Mouse (Mus musculus) layer of hippocampus, postnatal 25 days (tissue): ENCODE measurements around the gene Cyp3a16. TPM values are rescaled to one million over a fixed set of nuclear protein-coding genes. Genes with fewer than 3 reads are reported as not detected.
"Not testable (repeated sequence)": the region's sequence is repeated elsewhere in the genome, so short reads cannot be mapped to it uniquely, and the experiment has no call there.

ENCODE experiments used
- DNase-seq, 2 experiments: peaks; one replicate each; pipeline ENCODE4 v3.0.0; 2022; ENCODE audit warnings: mixed read lengths in 2 of 2, low spot score in 1 of 2; ENCODE audit errors: extremely low spot score in 1 of 2
- total RNA-seq, 2 experiments: library from RNA; stranded (reverse); gene quantifications; 2 replicates each; pipeline ENCODE4 v1.2.3; 2021

Gene Cyp3a16
- total RNA-seq, result not detected

GRCm38 (mm10) chr5:145469623-145470022, at the start of gene Cyp3a16:
Gene Cyp3a16 (minus strand): TSS chr5:145469723.
- not testable (repeated sequence) for DNase-seq

- DNase-seq, result no peak
These were observed 20.8 kb upstream of the Cyp3a16 start for GRCm38 (mm10) chr5:145490300-145490699.

- no peak for DNase-seq
These were observed 5.0 kb downstream of the Cyp3a16 start for GRCm38 (mm10) chr5:145464304-145465088.

GRCm38 (mm10) chr5:145462321-145462720, 7.2 kb downstream of the Cyp3a16 start:
- no peak for DNase-seq

GRCm38 (mm10) chr5:145454389-145454788, 15.1 kb downstream of the Cyp3a16 start:
- no peak for DNase-seq

GRCm38 (mm10) chr5:145433688-145434087, 35.8 kb downstream of the Cyp3a16 start:
- DNase-seq, result no peak

- no peak for DNase-seq
These were observed 38.5 kb downstream of the Cyp3a16 start for GRCm38 (mm10) chr5:145431004-145431403.

GRCm38 (mm10) chr5:145422287-145422686, 47.2 kb downstream of the Cyp3a16 start:
- DNase-seq, result no peak

GRCm38 (mm10) chr5:145415416-145415815, 54.1 kb downstream of the Cyp3a16 start:
- DNase-seq, result not testable (repeated sequence)

Other genes with a start within 250 kb of the Cyp3a16 start
- 10 to 100 TPM; 25.7 to 26.7 TPM for gene Zfp655, start 238.0 kb downstream of the Cyp3a16 start, total RNA-seq
- 10 to 100 TPM; 18.9 to 19.7 TPM for gene Zscan25, start 189.2 kb downstream of the Cyp3a16 start, total RNA-seq
- gene Cyp3a57, start 124.4 kb downstream of the Cyp3a16 start, total RNA-seq, result not detected
- gene Cyp3a41b, start 115.0 kb upstream of the Cyp3a16 start, total RNA-seq, result not detected